Mouse (Mus musculus) gonadal fat pad, adult 2 months (tissue): Measurements from ENCODE around the gene Capn1. TPM values are rescaled to one million over a fixed set of nuclear protein-coding genes. Genes with fewer than 3 reads are reported as not detected.

ENCODE experiments used
- DNase-seq: peaks from one replicate; pipeline ENCODE4 v3.0.0-alpha.2; 2012; ENCODE audit warnings: low read depth
- polyA plus RNA-seq: library from polyadenylated mRNA; depleted of rRNA; stranded (reverse); fragments of >200 nt; gene quantifications from 2 replicates; pipeline ENCODE4 v1.2.3, GENCODE M21; 2012

Gene Capn1
- polyA plus RNA-seq, 1 experiment = 70.6 TPM

DNA sequence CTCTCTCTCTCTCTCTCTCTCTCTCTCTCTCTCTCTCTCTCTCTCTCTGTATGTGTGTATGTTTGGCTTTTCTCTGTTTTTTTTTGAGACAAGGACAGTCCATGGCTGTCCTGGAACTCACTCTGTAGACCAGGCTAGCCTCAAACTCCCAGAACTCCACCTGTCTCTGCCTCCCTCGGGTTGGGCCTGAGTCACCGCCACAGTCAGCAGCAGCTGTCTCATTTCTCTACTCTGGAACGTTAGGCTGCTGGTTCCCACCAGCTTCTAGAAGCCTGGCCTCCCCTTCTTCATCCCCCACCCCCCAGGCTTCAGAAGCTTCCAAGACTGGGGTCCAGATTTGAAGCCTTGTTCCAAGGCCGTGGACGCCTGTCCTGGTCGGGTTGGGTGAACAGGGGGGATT lies 26.1 kb downstream of the Capn1 start:
- DNase-seq = no peak

- DNase-seq = no peak
These were observed 26.8 kb downstream of the Capn1 start for GRCm38 (mm10) chr19:5988815-5989452.

GRCm38 (mm10) chr19:5988027-5988814 lies 27.5 kb downstream of the Capn1 start:
- DNase-seq = no peak

GRCm38 (mm10) chr19:5986043-5986442 lies 29.7 kb downstream of the Capn1 start, which contains the start of gene Slc22a20:
Slc22a20 (minus strand) TSS chr19:5986143.
- DNase-seq = no peak

DNA sequence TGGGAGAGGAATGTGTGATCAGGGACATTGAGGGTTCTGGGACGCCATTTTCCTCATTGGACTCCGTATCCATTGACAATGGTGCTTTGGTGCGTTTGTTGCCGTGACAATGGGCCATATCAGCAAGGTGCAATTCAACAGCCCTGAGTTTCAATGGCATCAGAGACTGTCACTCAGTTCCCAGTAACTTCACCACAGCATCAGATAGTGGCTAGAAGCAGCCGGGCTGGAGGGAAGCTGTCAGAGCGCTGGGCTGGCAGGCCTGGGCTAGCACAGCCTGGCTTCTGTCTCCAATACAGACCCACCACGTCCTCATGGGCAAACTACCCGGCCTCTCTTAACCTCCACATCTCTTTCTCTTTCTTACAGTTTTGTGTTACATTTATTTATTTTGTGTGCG lies 35.2 kb downstream of the Capn1 start:
- no peak for DNase-seq

DNA sequence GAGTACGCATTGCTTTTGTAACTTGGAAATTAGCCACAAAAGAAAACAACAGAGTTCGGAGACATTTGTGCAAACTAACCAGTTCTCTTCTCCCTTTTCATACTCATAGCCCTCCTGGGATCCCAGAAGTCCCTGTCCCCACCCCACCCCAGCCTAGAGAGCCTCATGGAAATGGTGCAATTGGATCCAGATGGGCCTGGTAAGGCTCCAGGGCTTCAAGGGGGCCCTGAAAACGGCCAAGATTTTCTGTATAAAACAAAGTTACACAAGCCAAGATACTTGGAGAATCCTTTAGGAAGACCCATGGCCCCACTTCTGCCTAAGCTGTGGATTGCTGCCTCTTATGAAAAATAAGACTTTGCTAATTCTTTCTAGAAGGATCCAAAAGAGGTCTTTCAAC lies 38.0 kb downstream of the Capn1 start:
- DNase-seq = no peak

DNA sequence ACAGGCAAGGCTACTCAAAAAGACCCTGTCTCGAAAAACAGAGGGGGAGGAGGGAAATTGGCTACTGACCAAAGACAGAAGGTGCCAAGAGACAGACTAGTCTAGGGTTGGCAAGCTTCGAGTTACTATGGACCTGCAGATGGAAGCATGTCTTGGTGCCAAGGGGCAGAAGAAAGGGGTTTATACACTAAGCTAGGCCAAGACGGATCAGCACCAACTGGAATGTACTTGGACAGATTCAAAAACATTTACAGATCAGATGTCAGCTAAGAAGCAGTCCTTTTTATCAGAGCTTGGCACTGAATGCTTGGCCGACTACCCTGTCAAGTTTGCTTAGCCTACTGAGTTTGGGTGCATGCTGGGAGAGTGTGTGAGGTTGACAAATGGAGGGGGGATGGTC lies 40.0 kb downstream of the Capn1 start:
- DNase-seq = no peak

DNA sequence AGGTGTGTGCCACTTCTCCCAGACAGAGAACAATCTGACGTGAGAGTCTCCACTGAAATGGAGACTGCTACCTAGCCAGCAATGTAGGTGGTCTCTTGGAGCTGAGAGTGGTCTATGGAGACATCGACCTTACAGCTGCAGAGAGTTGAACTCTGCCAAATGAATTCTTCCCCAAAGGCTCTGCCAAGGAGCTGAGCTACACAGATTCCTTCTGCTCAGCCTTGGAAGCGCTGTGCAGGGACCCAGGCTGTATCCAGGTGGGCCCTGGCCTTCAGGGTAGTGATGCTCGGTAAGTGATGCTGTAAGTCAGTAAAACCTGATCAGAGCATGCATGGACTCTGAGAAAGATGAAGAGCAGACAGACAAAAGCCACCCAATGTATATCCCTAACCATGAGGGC lies 40.6 kb downstream of the Capn1 start:
- DNase-seq = no peak

DNA sequence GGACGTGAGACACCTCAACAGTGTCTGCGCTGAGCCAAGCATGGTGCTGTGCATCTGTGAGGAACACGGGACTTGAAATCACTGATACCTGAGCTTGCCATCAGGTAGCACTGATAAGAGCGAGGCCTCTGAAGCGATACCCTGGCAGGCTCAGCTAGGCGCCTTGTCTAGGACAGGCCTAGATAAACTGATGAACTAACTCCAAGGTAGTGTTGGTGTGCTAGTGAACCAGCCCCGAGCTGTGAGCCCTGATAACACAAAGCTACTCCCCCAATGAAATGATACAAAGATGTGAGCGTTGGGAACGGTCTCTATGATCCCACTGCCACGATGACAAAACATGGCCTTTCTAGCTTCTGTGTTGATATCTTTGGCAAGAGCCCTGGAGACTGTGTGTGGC lies 48.0 kb downstream of the Capn1 start:
- no peak for DNase-seq

GRCm38 (mm10) chr19:5966786-5967185 lies 48.9 kb downstream of the Capn1 start:
- DNase-seq = no peak

GRCm38 (mm10) chr19:5965910-5966309 lies 49.8 kb downstream of the Capn1 start:
- DNase-seq = no peak

- no peak for DNase-seq
These were observed 50.4 kb downstream of the Capn1 start for GRCm38 (mm10) chr19:5965280-5965679.

- no peak for DNase-seq
These were observed 50.9 kb downstream of the Capn1 start for GRCm38 (mm10) chr19:5964804-5965203.

DNA sequence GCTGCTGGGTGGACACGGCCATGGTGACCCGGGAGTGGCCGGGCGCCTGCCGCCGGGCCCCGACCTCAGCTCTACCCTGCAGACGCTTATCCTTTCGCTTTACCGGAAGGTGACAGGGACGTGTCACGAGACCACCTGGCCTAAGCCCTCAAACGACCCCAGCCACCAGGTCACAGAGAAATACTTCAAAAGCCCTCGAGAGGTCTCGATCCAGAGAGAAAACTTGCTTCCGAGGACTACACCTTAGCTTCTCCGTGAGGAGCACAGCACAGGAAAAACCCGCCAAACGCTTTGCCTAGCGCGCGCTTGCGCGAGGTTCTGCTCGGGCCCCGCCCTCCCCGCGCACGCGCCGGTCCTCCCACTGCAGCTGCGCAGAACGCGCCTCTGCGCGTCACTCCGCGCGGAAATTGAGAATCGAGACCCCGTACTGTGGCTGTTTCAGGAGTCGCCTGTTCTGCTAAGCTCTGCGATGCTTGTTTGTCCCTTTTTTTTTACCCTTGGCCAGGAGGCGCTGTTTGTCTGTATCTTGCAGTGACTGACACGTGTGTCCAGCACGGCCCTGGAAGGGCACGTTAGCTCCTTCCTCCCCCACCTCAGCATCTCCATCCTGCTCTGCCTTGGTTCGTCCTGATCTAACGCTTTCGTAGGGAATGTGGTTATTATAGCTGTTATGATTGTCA lies 51.7 kb downstream of the Capn1 start, which contains the start of gene Pola2:
Gene Pola2, minus strand, starts transcription at position 320 of the 680 bp plus-strand sequence.
- no peak for DNase-seq

DNA sequence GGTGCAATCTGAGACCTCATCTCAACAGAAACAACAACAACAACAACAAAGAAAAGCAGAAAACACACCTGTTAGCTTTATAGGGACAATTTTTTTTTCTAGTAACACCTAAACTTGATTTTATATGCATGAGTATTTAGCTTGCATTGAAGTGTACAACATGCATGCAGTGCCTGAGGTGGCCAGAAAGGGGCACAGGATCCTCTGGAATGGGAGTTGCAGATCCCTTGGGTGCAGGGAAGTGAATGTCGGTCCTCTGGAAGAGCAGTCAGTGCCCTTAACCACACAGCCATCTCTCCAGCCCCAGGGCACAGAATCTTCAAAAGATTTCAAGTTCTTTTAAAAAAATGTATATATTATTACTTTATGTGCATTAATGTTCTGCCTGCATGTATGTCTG lies 53.0 kb downstream of the Capn1 start:
- DNase-seq = no peak

GRCm38 (mm10) chr19:5957371-5957770 lies 58.3 kb downstream of the Capn1 start:
- DNase-seq = no peak

- DNase-seq = no peak
These were observed 59.0 kb downstream of the Capn1 start for GRCm38 (mm10) chr19:5956685-5957084.

DNA sequence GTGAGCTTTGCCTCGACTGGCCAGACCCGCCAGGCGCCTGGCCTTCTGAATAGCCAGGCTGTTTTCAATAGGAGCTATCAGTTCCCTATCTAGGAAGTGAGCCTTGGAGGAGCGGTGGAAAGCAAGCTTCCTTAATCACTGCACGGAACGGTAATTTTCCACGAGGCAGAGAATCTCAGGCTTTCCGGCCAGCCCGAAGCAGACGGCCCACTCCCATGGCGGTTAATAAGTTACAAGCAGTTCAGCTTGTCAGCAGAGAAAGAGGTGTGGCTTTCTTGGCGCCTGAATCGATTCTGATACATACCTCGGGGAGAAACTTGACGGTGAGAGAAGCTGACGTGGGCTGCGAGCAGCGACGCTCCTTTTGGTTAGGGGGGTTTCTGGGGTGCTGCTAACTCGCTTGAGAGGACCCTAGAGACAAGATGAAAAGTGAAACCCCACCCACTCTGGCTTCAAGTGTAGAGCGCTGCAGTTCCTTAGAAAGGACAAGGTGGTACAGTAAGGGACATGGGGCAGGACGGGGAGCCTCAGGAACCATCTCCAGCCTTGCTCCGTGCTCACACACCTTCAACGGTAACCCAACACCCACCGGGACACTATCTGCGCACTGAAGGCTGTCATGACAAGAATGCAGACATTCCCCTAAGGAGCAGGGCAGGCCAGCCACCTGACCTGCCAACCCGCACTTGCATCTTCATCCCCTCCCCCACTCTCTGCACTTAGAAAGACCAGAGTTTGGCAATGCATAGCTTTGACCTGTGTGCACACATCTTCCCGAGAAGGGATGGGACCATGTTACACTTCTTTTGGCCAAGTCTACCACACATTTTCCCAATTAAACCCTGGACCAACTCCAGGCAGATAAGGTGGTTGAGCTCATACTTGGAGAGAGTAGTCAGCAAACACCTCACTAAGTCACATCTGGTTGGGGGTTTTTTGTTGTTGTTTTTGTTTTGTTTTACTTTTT lies 59.7 kb downstream of the Capn1 start:
- DNase-seq = no peak

DNA sequence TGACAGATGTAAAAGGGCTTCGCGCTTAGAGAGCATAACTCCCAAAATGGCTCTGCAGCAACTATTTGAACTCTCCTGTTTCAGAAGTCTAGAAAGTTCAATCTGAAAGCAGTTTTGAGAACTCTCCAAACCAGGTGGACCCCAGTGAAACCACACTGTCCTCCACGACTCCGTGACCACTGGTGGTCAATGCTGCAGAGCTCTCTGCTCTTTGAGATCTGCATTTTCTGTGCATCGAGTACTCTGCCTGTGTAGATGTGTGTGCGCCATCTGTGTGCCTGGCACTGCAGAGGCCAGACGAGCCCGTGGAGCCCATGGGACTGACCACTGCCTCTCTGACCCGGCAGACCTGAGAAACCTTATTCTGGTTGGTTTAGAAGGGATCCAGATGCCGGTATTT lies 60.8 kb downstream of the Capn1 start:
- DNase-seq = no peak

GRCm38 (mm10) chr19:5954031-5954710 lies 61.5 kb downstream of the Capn1 start:
- DNase-seq = no peak

DNA sequence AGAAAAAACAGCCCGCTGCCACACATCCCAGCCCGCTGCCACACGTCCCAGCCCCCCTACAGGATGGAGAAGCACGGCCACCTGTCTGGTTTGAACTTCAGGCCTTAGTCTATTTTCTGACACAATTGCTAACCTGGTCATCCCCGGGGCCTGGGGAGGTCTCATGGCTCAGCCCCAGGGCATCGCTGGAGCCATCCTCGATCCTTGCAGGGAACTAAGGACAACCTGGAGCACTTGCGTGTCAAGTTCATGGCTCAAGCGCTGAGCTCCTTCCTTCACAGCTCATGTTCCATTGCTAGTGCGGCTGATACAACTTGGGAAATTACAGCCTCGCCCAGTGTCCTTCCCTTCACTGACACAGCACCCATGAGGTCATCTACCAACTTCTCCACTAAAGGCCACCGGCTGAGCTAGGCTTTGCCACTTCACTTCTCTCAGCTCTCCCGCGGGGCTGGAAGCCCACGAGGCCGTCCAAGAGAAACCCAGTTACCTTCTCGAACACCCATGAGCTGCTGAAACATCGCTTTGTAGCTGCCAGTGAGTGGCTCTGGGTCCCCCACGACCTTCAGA lies 62.4 kb downstream of the Capn1 start:
- no peak for DNase-seq
